Mouse (Mus musculus) midbrain, postnatal 0 days (tissue): ENCODE measurements around the gene Dnmbp. TPM values are rescaled to one million over a fixed set of nuclear protein-coding genes. Genes with fewer than 3 reads are reported as not detected.

Experiments
- ATAC-seq: fragments of 200-750 bp; cut with Nextera tagmentation; 2 replicates; pipeline ENCODE4 v1.8.0; 2017; ENCODE audit warnings: moderate number of reproducible peaks, mild to moderate bottlenecking, moderate TSS enrichment, moderate library complexity; ENCODE audit not compliant: low FRiP score
- DNase-seq: peaks from one replicate; pipeline ENCODE4 v3.0.0-alpha.2; 2015; ENCODE audit warnings: low spot score
- H3K27ac ChIP-seq: fragments of 300-500 bp; sonication (generic); 2 replicates; pipeline ENCODE4 v1.5.1; 2014; ENCODE audit warnings: low read depth, mild to moderate bottlenecking, low read length, mixed read lengths
- H3K27me3 ChIP-seq: fragments of 300-500 bp; sonication (generic); 2 replicates; pipeline ENCODE4 v1.6.1; 2014; ENCODE audit warnings: low read length, control low read depth, mixed read lengths; ENCODE audit not compliant: insufficient read depth
- H3K36me3 ChIP-seq: fragments of 300-500 bp; sonication (generic); 2 replicates; pipeline ENCODE4 v1.6.1; 2014; ENCODE audit warnings: low read length, control low read depth, mixed read lengths; ENCODE audit not compliant: insufficient read depth
- H3K4me1 ChIP-seq: fragments of 300-500 bp; sonication (generic); 2 replicates; pipeline ENCODE4 v1.6.1; 2014; ENCODE audit warnings: mild to moderate bottlenecking, control low read depth, antibody characterized with exemption, low read length, mixed read lengths; ENCODE audit not compliant: insufficient read depth
- H3K4me2 ChIP-seq: fragments of 300-500 bp; sonication (generic); 2 replicates; pipeline ENCODE4 v1.6.1; 2014; ENCODE audit warnings: low read depth, mild to moderate bottlenecking, low read length, mixed read lengths; ENCODE audit not compliant: poor library complexity, severe bottlenecking
- H3K4me3 ChIP-seq: fragments of 300-500 bp; sonication (generic); 2 replicates; pipeline ENCODE4 v1.5.1; 2014; ENCODE audit warnings: low read depth, mild to moderate bottlenecking, low read length, moderate library complexity
- H3K9ac ChIP-seq: fragments of 300-500 bp; sonication (generic); replicated peaks from 2 replicates; pipeline ENCODE4 v1.6.1; 2014; ENCODE audit warnings: mild to moderate bottlenecking, low read length, moderate library complexity, mixed read lengths; ENCODE audit not compliant: poor library complexity, severe bottlenecking
- H3K9me3 ChIP-seq: fragments of 300-500 bp; sonication (generic); 2 replicates; pipeline ENCODE4 v1.6.1; 2016; ENCODE audit warnings: low read length, control low read depth
- CTCF ChIP-seq: IDR thresholded peaks from 2 replicates; pipeline ENCODE4 v1.5.1; 2016; ENCODE audit warnings: antibody characterized with exemption, mild to moderate bottlenecking
- WGBS: fragments of 180-500 bp; shearing (Covaris S2); extraction: QIAGEN DNeasy Blood & Tissue Kit; methylation state at CpG from one replicate; pipeline ENCODE4 v1.1.7; 2014; 5-methylcytosine and 5-hydroxymethylcytosine counted together
- polyA plus RNA-seq: library from polyadenylated mRNA; unstranded; fragments of >200 nt; fragmentation: Nextera tagmentation; extraction: Ambion mirVana; gene quantifications from 2 replicates; pipeline ENCODE4 v1.2.1, GENCODE M21; 2015
- total RNA-seq: library from RNA; depleted of rRNA; stranded (reverse); fragments of >200 nt; gene quantifications from 2 replicates; pipeline ENCODE4 v1.2.3, GENCODE M21; 2014

Dnmbp gene
- total and polyA plus RNA-seq, 2 experiments from 2014 or later = 5.6 to 11.7 TPM

DNA sequence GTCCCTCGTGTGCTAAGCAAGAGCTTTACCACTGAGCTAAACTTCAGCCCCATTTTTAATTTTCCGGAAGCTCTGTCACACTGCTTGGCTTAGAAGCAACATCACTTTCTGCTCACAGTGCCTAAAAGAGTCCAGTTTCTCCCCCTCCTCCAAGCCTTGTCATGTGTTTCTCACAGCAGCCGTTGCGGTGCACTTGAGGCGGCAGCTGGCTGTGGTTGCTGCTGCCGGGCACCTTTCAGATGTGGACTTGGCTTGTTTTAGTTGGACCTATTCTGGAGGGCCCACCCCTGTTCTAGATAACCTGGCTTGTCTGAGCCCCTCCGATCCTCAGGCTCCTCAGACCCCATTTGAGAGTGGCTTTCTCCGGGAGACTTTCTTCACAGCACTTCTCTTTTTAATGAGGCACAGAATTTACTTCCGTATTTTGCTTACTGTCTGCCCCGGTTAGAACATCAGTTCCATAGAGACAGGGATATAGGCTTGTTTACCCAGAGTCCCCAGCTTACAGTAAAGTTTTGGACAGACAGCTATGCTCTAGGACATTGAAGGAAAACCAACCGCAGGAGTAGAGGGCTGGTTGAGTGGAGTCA is 25.6 kb upstream of the Dnmbp start:
- no peak overlapping the region for H3K4me2 ChIP-seq
- H3K9me3 ChIP-seq = no peaks in the 10 kb centered on the region
- no peak overlapping the region for H3K9ac ChIP-seq
- no peak for DNase-seq
- no peak overlapping the region for H3K27ac ChIP-seq
- TF ChIP-seq CTCF = no peak
- no peaks in the 10 kb centered on the region for H3K36me3 ChIP-seq
- no peak for ATAC-seq
- no peaks in the 10 kb centered on the region for H3K4me1 ChIP-seq
- no peak overlapping the region for H3K4me3 ChIP-seq
- no peaks in the 10 kb centered on the region for H3K27me3 ChIP-seq
- 88% methylated on average over 11 of the region's 11 CpGs for WGBS

DNA sequence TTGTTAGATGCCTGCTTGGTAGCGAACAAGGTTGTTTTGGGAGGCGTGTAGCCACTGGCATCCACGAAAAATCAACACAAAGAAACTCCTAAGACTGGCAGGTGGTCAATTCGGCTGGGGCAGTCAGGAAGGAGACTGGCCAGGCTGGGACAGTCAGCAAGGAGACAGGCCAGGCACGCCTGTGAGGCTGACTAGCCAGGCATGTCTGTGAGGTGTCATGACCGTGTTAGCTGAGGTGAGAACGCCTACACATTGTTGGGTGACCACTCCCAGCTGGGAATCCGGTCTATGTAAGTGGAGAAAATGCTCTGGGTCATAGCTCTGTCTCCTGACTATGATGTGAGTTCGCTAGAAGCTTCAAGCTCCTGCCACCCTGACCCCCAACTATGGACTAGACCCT is 22.8 kb upstream of the Dnmbp start:
- H3K4me1 ChIP-seq = no peaks in the 10 kb centered on the region
- TF ChIP-seq CTCF = no peak
- no peak overlapping the region for H3K9ac ChIP-seq
- no peak overlapping the region for H3K4me2 ChIP-seq
- 68% methylated on average over 9 of the region's 9 CpGs for WGBS
- ATAC-seq (no peak), DNase-seq (no peak)
- H3K36me3 ChIP-seq = no peaks in the 10 kb centered on the region
- no peaks in the 10 kb centered on the region for H3K9me3 ChIP-seq
- H3K27ac ChIP-seq = no peak overlapping the region
- no peaks in the 10 kb centered on the region for H3K27me3 ChIP-seq
- no peak overlapping the region for H3K4me3 ChIP-seq

DNA sequence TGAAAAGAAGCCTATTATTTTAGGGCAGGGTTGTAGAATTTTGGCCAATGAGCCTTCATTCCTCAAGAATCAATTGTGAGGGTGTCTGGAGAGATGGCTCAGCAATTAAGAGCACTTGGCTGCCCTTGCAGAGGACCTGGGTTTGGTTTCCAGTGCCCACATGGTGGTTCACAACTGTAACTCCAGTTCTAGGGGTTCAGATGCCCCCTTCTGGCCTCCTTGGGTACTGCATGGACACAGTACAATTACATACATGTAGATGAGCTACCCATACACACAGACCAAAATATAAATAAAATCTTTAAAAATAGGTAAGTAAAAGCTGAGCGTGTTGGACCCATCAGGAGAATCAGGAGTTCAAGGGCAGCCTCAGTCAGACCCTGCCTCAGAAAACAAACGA is 21.2 kb upstream of the Dnmbp start:
- no peak overlapping the region for H3K4me3 ChIP-seq
- no peak for DNase-seq
- H3K4me2 ChIP-seq = no peak overlapping the region
- no peaks in the 10 kb centered on the region for H3K27me3 ChIP-seq
- 89% methylated on average over 2 of the region's 2 CpGs for WGBS
- H3K4me1 ChIP-seq = no peaks in the 10 kb centered on the region; the same call in 1 of the 2 replicates
- H3K27ac ChIP-seq = no peak overlapping the region
- no peaks in the 10 kb centered on the region for H3K9me3 ChIP-seq
- H3K9ac ChIP-seq = no peak overlapping the region
- no peak for ATAC-seq
- H3K36me3 ChIP-seq = no peaks in the 10 kb centered on the region
- peak; percentile 30 for TF ChIP-seq CTCF

DNA sequence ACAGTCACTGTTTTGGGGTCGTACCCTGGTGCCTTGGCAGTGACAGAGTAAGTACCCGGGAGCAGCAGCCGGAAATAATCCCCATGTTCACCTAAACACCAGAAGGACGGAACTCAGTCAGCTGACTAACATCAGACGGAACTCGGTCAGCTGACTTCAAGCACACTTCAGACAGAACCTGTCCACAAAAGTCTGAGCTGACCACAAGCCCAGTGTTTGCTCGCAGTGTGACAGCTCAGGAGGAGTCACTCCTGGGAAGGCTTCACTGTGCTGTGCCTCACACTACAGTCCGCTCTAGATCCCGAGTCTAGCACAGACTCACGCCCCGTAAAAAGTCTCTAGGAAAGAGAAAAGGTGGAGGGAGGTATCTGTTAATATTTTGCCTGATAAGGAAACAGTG is 20.0 kb upstream of the Dnmbp start:
- ATAC-seq = no peak

DNA sequence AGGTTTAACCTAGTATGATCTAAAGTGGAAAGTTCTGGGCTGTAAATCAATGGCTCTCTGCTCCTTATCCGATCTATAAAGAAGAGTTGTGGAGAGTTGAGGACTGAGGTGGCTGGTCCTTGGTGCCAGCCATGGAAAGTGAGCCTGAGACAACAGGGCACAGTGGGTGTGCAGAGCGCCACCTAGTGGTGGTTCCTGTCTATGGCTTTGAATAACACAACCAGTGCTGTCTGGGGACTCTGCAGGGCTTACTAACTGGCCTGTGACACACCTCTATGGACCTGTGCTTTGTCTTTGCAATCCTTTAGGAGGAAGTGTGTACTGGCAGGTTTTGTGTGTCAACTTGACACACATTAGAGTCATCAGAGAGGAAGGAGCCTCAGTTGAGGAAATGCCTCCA is 19.2 kb upstream of the Dnmbp start:
- Histone ChIP-seq H3K27ac (no peak overlapping the region), H3K4me3 (no peak overlapping the region), H3K9me3 (no peaks in the 10 kb centered on the region), H3K9ac (no peak overlapping the region), H3K4me1 (no peaks in the 10 kb centered on the region; the same call in 1 of the 2 replicates), H3K36me3 (no peaks in the 10 kb centered on the region), H3K4me2 (no peak overlapping the region), H3K27me3 (no peaks in the 10 kb centered on the region)
- WGBS = 37% methylated on average over 2 of the region's 2 CpGs
- DNase-seq (peak; percentile 56), ATAC-seq (no peak)
- peak; percentile 78 for TF ChIP-seq CTCF

More for the DNA sequence above, 20.0 kb upstream of the Dnmbp start:
- Histone ChIP-seq H3K9ac (no peak overlapping the region), H3K36me3 (no peaks in the 10 kb centered on the region), H3K9me3 (no peaks in the 10 kb centered on the region), H3K4me3 (no peak overlapping the region), H3K27me3 (no peaks in the 10 kb centered on the region), H3K4me1 (no peaks in the 10 kb centered on the region; the same call in 1 of the 2 replicates), H3K27ac (no peak overlapping the region), H3K4me2 (no peak overlapping the region)
- TF ChIP-seq CTCF = no peak
- no peak for DNase-seq
- 89% methylated on average over 11 of the region's 11 CpGs for WGBS

DNA sequence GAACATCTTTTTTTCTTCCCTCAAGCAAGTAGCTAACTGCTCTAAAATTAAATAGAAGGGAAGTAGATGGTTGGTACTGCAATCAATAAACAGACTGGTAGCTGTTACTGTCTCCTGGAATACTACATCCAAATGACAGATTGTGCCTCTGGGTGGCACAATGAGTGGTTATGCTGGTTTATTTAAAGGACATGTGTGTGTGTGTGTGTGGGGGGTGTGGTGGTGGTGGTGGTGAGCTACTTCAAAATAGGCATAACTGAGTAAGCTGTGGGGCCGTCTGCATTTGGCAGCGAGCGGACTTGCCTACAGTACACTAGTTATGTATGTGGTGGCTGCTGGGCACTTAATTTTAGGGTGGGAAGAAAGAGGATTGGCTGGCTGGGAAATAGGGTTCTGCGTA is 17.9 kb upstream of the Dnmbp start:
- Histone ChIP-seq H3K9me3 (no peaks in the 10 kb centered on the region), H3K27me3 (no peaks in the 10 kb centered on the region), H3K4me2 (no peak overlapping the region), H3K4me1 (no peaks in the 10 kb centered on the region; the same call in 1 of the 2 replicates), H3K4me3 (no peak overlapping the region), H3K9ac (no peak overlapping the region), H3K36me3 (no peaks in the 10 kb centered on the region), H3K27ac (no peak overlapping the region)
- 70% methylated on average over 4 of the region's 4 CpGs for WGBS
- TF ChIP-seq CTCF = no peak
- ATAC-seq (no peak), DNase-seq (no peak)
